Mouse (Mus musculus): ENCODE data around the gene Macrod2.

DNA sequence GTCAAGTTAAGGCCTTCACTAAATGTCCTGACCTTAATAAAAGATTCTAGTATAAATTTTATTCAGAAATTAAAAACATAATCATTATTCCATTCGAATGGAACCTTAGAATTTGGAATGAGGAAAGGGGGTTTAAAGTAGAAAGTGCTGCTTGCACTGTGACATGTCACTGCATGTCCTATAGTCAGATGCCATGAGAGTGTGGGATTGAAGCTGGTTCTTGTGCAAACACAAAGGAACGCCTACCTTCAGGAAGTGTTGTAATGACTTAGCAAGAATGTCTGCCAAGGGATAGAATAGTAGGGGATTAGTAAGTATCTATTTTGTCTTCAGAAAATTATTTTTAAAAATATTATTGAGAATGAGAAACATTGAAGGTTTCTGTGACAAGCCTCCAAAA, 431.1 kb downstream of the Macrod2 start:
- no peak for TF ChIP-seq CTCF (IDR thresholded peaks at IDR 0.05; ENCODE audit: insufficient read depth, low read depth, low read length)
- TF ChIP-seq POLR2A (IDR thresholded peaks at IDR 0.05; ENCODE audit: insufficient read depth, low read depth, low read length), result no peak
